Mouse (Mus musculus) brain, embryonic 14.5 days (tissue): ENCODE data around the gene Ormdl1.

Source experiments
- CTCF ChIP-seq: fragments of 200-500 bp; IDR thresholded peaks from 2 replicates; pipeline ENCODE4 v1.5.1; 2012; ENCODE audit warnings: inconsistent platforms, mild to moderate bottlenecking, moderate library complexity, borderline replicate concordance; ENCODE audit not compliant: insufficient read depth, insufficient read length; ENCODE audit errors: extremely low read depth
- POLR2A ChIP-seq: fragments of 200-500 bp; IDR thresholded peaks from 2 replicates; pipeline ENCODE4 v1.6.1; 2012; ENCODE audit warnings: mild to moderate bottlenecking, inconsistent platforms, borderline replicate concordance; ENCODE audit not compliant: poor library complexity, insufficient read depth, insufficient read length, severe bottlenecking; ENCODE audit errors: extremely low read depth

- TF ChIP-seq POLR2A (no peak), CTCF (no peak)
These were observed 27.0 kb upstream of the Ormdl1 start for GRCm38 (mm10) chr1:53269901-53270300.
